Mouse (Mus musculus): Measurements from ENCODE around the gene Cdk5. TPM values are rescaled to one million over a fixed set of nuclear protein-coding genes. Genes with fewer than 3 reads are reported as not detected.

Gene Cdk5
- polyA plus RNA-seq, 1 experiment = 83.2 TPM

DNA sequence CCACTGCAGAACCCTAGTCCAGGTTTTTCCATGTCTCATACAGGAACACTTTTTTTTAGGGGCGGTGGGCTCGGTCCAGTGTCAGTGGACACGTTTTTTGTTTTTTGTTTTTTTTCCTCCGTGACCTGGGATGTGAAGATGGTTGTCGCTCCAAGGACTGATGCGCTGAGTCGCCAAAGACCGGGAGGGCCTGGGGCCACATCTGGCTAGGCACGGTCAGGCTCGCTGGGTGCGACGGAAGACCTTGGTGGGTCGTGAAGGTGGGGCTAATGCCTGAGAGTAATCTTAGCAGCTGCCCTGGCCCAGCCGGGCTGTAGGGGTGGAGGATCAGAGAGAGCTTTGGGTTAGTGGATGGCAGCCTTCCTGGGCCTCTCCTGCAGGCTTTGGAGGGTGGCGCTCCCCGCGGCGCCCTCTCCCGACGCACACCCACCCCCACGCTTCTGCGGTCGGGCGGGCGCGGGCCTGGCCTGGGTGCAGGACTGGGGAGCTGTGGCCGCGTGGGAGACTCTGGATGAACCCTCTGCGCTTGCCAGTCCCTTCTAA, 29.4 kb upstream of the Cdk5 start:
- Histone ChIP-seq H3K27ac (ENCODE audit: insufficient read depth, low read depth, low read length) (no peak overlapping the region), H3K27me3 (replicated peaks; ENCODE audit: control insufficient read depth, insufficient read depth, low read length) (no peaks in the 10 kb centered on the region), H3K4me1 (ENCODE audit: control insufficient read depth, insufficient read depth, low read length) (peaks cover 9% of the 10 kb centered on the region), H3K4me3 (ENCODE audit: insufficient read depth, low read depth, low read length) (peak overlapping the region; percentile 71), H3K36me3 (ENCODE audit: control insufficient read depth, insufficient read depth, low read length) (no peaks in the 10 kb centered on the region)
- 6% methylated on average over 29 of the region's 29 CpGs for WGBS
- no peak for DNase-seq
- TF ChIP-seq POLR2A (IDR thresholded peaks at IDR 0.05; ENCODE audit: low read depth, low read length) (no peak), CTCF (conservative IDR thresholded peaks at IDR 0.05; ENCODE audit: insufficient read depth, insufficient read length, low read depth, low read length) (no peak)

DNA sequence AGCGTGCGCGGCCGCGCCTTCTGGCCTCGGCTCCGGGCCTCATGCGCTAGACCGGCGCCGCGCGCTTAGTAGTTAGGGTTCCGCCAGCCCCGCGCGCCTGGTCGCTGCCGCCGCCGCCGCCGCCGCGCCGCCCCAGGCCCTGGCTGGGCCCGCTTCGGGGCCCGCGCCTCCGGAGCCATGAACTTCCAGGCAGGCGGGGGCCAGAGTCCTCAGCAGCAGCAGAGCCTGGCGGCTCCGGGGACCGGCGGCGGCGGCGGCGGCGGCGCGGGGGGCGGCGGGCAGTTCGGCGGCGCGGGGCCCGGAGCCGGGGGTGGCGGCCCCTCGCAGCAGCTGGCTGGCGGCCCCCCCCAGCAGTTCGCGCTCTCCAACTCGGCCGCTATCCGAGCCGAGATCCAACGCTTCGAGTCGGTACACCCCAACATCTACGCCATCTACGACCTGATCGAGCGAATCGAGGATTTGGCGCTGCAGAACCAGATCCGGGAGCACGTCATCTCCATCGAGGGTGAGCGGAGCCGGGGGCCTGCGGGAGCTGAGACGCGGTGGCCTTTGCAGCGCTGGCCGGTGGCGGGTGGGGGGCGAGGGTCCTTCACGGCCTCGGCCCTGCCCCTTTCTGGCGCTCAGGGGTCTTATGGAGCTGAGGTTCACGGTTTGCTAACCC, 28.8 kb upstream of the Cdk5 start, which contains the start of gene Agap3:
TSS of gene Agap3 (plus strand) at position 148 of the 661 bp plus-strand sequence.
- Histone ChIP-seq H3K27me3 (replicated peaks; ENCODE audit: control insufficient read depth, insufficient read depth, low read length) (no peaks in the 10 kb centered on the region), H3K4me1 (ENCODE audit: control insufficient read depth, insufficient read depth, low read length) (peaks cover 10% of the 10 kb centered on the region), H3K36me3 (ENCODE audit: control insufficient read depth, insufficient read depth, low read length) (no peaks in the 10 kb centered on the region), H3K27ac (ENCODE audit: insufficient read depth, low read depth, low read length) (peak within 1 kb of the TSS; percentile 92), H3K4me3 (ENCODE audit: insufficient read depth, low read depth, low read length) (peak within 1 kb of the TSS; percentile 71)
- TF ChIP-seq POLR2A (IDR thresholded peaks at IDR 0.05; ENCODE audit: low read depth, low read length) = no peak
- TF ChIP-seq CTCF (conservative IDR thresholded peaks at IDR 0.05; ENCODE audit: insufficient read depth, insufficient read length, low read depth, low read length) = no peak
- DNase-seq = peak; percentile 30
- WGBS = under 1% methylated on average over 85 of the region's 85 CpGs

DNA sequence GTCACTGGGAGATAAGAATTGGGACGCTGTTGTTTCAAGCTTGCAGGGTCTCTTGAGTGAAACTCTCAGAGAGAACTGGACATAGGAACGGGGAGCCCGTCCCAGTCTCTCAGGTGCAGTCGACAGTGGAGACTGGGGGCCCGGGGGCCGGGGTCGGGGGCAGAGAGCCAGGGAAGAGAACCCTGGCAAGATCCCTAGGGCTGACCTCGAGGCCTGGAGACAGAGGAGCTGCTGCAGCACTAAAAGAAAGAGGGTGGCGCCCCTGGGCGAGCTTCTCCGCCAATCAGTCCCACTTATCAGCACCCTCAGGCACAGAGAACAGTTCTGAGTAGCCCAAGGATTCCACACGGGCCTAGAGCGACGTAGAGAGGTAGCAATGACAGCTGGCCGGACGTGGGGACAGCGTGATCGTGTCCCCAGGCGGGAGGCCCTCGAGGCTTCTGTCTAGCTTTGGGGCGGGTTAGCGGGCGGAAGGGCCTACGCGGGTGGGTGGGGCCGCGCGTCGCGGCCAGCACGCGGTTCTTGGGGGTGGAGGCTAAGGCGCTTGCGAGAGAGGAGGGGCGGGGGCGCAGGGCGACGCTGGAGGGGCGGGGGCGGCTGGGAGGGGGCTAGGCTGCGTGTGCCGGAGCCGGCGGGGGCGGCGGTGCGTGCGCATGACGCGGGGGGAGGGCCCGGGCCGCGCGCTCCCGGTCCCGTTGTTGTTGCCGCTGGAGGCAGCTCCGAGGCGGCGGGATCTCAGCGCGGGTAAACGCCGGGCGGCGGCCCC, 28.1 kb upstream of the Cdk5 start:
- Histone ChIP-seq H3K4me1 (ENCODE audit: control insufficient read depth, insufficient read depth, low read length) (peaks cover 13% of the 10 kb centered on the region), H3K27me3 (replicated peaks; ENCODE audit: control insufficient read depth, insufficient read depth, low read length) (no peaks in the 10 kb centered on the region), H3K4me3 (ENCODE audit: insufficient read depth, low read depth, low read length) (peak overlapping the region; percentile 71), H3K27ac (ENCODE audit: insufficient read depth, low read depth, low read length) (peak overlapping the region; percentile 92), H3K36me3 (ENCODE audit: control insufficient read depth, insufficient read depth, low read length) (no peaks in the 10 kb centered on the region)
- TF ChIP-seq POLR2A (IDR thresholded peaks at IDR 0.05; ENCODE audit: low read depth, low read length) (peak; percentile 47), CTCF (conservative IDR thresholded peaks at IDR 0.05; ENCODE audit: insufficient read depth, insufficient read length, low read depth, low read length) (no peak)
- DNase-seq = peak; percentile 88
- 4% methylated on average over 66 of the region's 66 CpGs for WGBS

DNA sequence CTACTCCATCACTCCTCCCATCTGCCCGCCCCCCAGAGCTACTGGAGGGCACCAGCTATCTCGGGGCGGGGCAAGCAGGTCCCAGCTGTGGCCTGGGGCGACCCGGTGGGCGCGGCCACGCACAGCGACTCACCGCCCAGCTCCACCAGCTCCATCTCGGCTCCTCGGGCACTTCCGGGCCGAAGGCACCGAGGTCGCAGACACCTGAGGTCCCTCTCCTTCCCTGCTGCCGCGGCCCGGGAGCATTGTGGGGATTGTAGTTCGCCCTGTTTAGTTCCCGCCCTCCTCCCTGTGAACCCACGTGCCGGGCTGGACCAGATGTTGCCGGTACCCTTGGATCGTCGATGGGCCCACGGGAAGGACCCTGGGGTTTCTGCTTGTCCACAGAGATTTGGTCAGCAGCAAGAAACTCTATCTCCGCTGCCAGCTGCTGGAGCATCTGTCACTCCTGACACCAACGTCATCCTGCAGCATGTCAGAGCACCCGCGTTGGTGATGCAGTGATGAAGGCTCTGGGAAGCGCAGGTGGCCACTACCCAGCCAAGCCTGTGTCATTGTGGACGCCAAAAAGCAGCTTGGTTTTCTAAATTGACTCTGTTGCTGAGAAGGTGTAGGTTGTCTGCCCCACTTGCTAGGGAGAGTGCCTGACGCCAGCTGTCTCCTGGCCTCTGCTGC, 24.4 kb upstream of the Cdk5 start, which contains the start of gene Tmub1:
TSS of gene Tmub1 (minus strand) at position 231 of the 675 bp plus-strand sequence.
- Histone ChIP-seq H3K27ac (ENCODE audit: insufficient read depth, low read depth, low read length) (peak within 1 kb of the TSS; percentile 36), H3K27me3 (replicated peaks; ENCODE audit: control insufficient read depth, insufficient read depth, low read length) (no peaks in the 10 kb centered on the region), H3K4me1 (ENCODE audit: control insufficient read depth, insufficient read depth, low read length) (peaks cover 18% of the 10 kb centered on the region), H3K36me3 (ENCODE audit: control insufficient read depth, insufficient read depth, low read length) (no peaks in the 10 kb centered on the region), H3K4me3 (ENCODE audit: insufficient read depth, low read depth, low read length) (peak within 1 kb of the TSS; percentile 66)
- TF ChIP-seq CTCF (conservative IDR thresholded peaks at IDR 0.05; ENCODE audit: insufficient read depth, insufficient read length, low read depth, low read length) (no peak), POLR2A (IDR thresholded peaks at IDR 0.05; ENCODE audit: low read depth, low read length) (no peak)
- DNase-seq = peak; percentile 93
- WGBS = 2% methylated on average over 34 of the region's 34 CpGs

DNA sequence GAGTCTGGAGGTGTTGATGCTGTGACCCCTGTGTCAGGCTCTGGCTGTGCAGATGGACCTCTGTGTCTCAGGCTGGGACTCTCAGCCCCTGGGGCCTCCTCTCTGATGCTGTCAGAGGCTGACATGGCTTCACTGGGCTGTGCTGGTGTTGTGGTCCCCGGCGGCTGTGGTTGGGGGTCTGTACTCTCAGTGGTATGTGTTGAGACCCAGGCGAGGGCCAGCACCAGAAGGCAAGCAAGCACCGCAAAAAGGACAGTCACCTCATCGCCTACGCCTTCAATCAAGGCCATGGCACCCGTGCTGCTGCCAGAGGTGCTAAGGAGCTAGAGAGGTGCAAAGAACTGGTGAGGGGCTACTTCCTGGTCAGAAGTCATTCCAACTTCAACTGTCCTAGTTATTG, 23.3 kb upstream of the Cdk5 start:
- Histone ChIP-seq H3K27me3 (replicated peaks; ENCODE audit: control insufficient read depth, insufficient read depth, low read length) (no peaks in the 10 kb centered on the region), H3K27ac (ENCODE audit: insufficient read depth, low read depth, low read length) (no peak overlapping the region), H3K4me1 (ENCODE audit: control insufficient read depth, insufficient read depth, low read length) (peaks cover 18% of the 10 kb centered on the region), H3K36me3 (ENCODE audit: control insufficient read depth, insufficient read depth, low read length) (no peaks in the 10 kb centered on the region), H3K4me3 (ENCODE audit: insufficient read depth, low read depth, low read length) (no peak overlapping the region)
- 96% methylated on average over 7 of the region's 7 CpGs for WGBS
- DNase-seq = no peak
- TF ChIP-seq POLR2A (IDR thresholded peaks at IDR 0.05; ENCODE audit: low read depth, low read length) (no peak), CTCF (conservative IDR thresholded peaks at IDR 0.05; ENCODE audit: insufficient read depth, insufficient read length, low read depth, low read length) (no peak)

- peak overlapping the region; percentile 86 for H3K27ac ChIP-seq (ENCODE audit: insufficient read depth, low read depth, low read length)
- no peaks in the 10 kb centered on the region for H3K36me3 ChIP-seq (ENCODE audit: control insufficient read depth, insufficient read depth, low read length)
- TF ChIP-seq CTCF (conservative IDR thresholded peaks at IDR 0.05; ENCODE audit: insufficient read depth, insufficient read length, low read depth, low read length) = no peak
- no peak for TF ChIP-seq POLR2A (IDR thresholded peaks at IDR 0.05; ENCODE audit: low read depth, low read length)
- no peaks in the 10 kb centered on the region for H3K27me3 ChIP-seq (replicated peaks; ENCODE audit: control insufficient read depth, insufficient read depth, low read length)
- 63% methylated on average over 20 of the region's 20 CpGs for WGBS
- H3K4me1 ChIP-seq (ENCODE audit: control insufficient read depth, insufficient read depth, low read length) = peaks cover 18% of the 10 kb centered on the region
- H3K4me3 ChIP-seq (ENCODE audit: insufficient read depth, low read depth, low read length) = peak overlapping the region; percentile 96
- DNase-seq = no peak
Observed at GRCm38 (mm10) chr5:24445428-24446080, 22.2 kb upstream of the Cdk5 start.
